Mouse (Mus musculus) midbrain, embryonic 14.5 days (tissue): Measurements from ENCODE around the gene Ccdc34. TPM values are rescaled to one million over a fixed set of nuclear protein-coding genes. Genes with fewer than 3 reads are reported as not detected.

ENCODE experiments used
- ATAC-seq: fragments of 200-750 bp; cut with Nextera tagmentation; 2 replicates; pipeline ENCODE4 v1.8.0; 2017; ENCODE audit warnings: moderate number of reproducible peaks, moderate library complexity; ENCODE audit not compliant: low FRiP score, low TSS enrichment
- DNase-seq: peaks from one replicate; pipeline ENCODE4 v3.0.0-alpha.2; 2015
- H3K27ac ChIP-seq: fragments of 300-500 bp; sonication (generic); replicated peaks from 2 replicates; pipeline ENCODE4 v1.5.1; 2014; ENCODE audit warnings: mild to moderate bottlenecking, low read depth, low read length, moderate library complexity
- H3K27me3 ChIP-seq: fragments of 300-500 bp; sonication (generic); 2 replicates; pipeline ENCODE4 v1.6.1; 2014; ENCODE audit warnings: low read length, control low read depth, mixed read lengths; ENCODE audit not compliant: control insufficient read depth, insufficient read depth
- H3K36me3 ChIP-seq: fragments of 300-500 bp; sonication (generic); 2 replicates; pipeline ENCODE4 v1.6.1; 2014; ENCODE audit warnings: low read length, control low read depth; ENCODE audit not compliant: control insufficient read depth, insufficient read depth
- H3K4me1 ChIP-seq: fragments of 300-500 bp; sonication (generic); 2 replicates; pipeline ENCODE4 v1.6.1; 2014; ENCODE audit warnings: mild to moderate bottlenecking, antibody characterized with exemption, low read length, control low read depth; ENCODE audit not compliant: control insufficient read depth, insufficient read depth
- H3K4me2 ChIP-seq: fragments of 300-500 bp; sonication (generic); 2 replicates; pipeline ENCODE4 v1.6.1; 2014; ENCODE audit warnings: mild to moderate bottlenecking, low read length, moderate library complexity
- H3K4me3 ChIP-seq: fragments of 300-500 bp; sonication (generic); replicated peaks from 2 replicates; pipeline ENCODE4 v1.5.1; 2014; ENCODE audit warnings: low read depth, low read length
- H3K9ac ChIP-seq: fragments of 300-500 bp; sonication (generic); replicated peaks from 2 replicates; pipeline ENCODE4 v1.6.1; 2014; ENCODE audit warnings: mild to moderate bottlenecking, low read length, moderate library complexity
- H3K9me3 ChIP-seq: fragments of 300-500 bp; sonication (generic); 2 replicates; pipeline ENCODE4 v1.6.1; 2016; ENCODE audit warnings: low read length, control low read depth, mixed read lengths; ENCODE audit not compliant: control insufficient read depth
- WGBS: fragments of 180-500 bp; shearing (Covaris S2); extraction: QIAGEN DNeasy Blood & Tissue Kit; methylation state at CpG from one replicate; pipeline ENCODE4 v1.1.7; 2014; 5-methylcytosine and 5-hydroxymethylcytosine counted together
- polyA plus RNA-seq: library from polyadenylated mRNA; unstranded; fragments of >200 nt; fragmentation: Nextera tagmentation; extraction: Ambion mirVana; gene quantifications from 2 replicates; pipeline ENCODE4 v1.2.1, GENCODE M21; 2014

Gene Ccdc34
- polyA plus RNA-seq, 1 experiment from 2014 or later, result 30.1 TPM

- 80% methylated on average over 4 of the region's 4 CpGs for WGBS
These were observed 19.0 kb downstream of the Ccdc34 start for GRCm38 (mm10) chr2:110036665-110037064.

DNA sequence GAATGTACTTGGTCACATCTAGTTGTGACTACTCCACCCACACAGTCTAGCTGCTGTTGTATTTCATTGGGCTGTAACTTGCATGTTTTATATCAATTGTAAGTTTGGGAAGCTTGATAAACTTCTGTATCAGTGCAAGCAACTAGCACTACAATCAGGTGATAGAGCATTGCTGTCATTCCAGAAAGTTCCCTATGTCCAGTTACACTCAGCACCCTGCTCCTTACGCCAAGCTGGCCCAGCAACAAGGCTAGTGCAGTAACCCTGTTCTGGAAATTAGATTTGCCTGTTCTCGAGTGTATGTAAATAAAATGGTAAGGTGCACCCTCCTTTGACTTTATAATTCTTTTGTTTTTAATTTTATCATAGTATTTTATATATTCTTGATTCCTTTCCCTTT, 19.6 kb downstream of the Ccdc34 start:
- Histone ChIP-seq H3K4me1 (no peaks in the 10 kb centered on the region), H3K27me3 (no peaks in the 10 kb centered on the region), H3K9me3 (no peaks in the 10 kb centered on the region), H3K4me3 (no peak overlapping the region), H3K9ac (no peak overlapping the region), H3K36me3 (peaks cover 12% of the 10 kb centered on the region), H3K4me2 (no peak overlapping the region), H3K27ac (no peak overlapping the region)
- no peak for DNase-seq
- no peak for ATAC-seq
- WGBS, result 93% methylated on average over 2 of the region's 2 CpGs

More at GRCm38 (mm10) chr2:110036665-110037064, 19.0 kb downstream of the Ccdc34 start:
- Histone ChIP-seq H3K9me3 (no peaks in the 10 kb centered on the region), H3K36me3 (peaks cover 10% of the 10 kb centered on the region), H3K9ac (no peak overlapping the region), H3K27me3 (no peaks in the 10 kb centered on the region), H3K4me1 (no peaks in the 10 kb centered on the region), H3K4me3 (no peak overlapping the region), H3K4me2 (no peak overlapping the region), H3K27ac (no peak overlapping the region)
- no peak for DNase-seq
- no peak for ATAC-seq

DNA sequence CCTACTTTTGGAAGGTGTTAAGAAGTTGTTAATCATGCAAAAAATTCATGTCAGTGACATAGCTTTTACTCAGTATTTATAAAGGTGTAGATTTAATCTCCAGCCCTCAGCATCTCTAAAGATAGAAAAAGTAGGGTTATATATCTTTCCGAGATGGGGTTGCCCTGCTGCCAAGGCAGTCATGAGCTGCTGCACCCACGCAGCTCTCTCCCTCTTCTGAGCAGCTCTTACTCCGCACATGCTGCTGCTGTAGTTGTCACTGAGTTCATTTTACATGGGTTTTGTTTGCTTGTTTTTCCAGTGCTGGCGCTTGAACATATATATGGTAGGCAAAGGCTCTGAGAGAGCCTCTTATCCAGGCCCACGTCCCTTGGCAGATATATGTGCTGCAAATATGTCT, 20.7 kb downstream of the Ccdc34 start:
- DNase-seq, result no peak
- no peak overlapping the region for H3K9ac ChIP-seq
- H3K4me2 ChIP-seq, result no peak overlapping the region
- no peak for ATAC-seq
- peaks cover 8% of the 10 kb centered on the region for H3K36me3 ChIP-seq
- no peak overlapping the region for H3K27ac ChIP-seq
- no peaks in the 10 kb centered on the region for H3K9me3 ChIP-seq
- 92% methylated on average over 5 of the region's 5 CpGs for WGBS
- no peaks in the 10 kb centered on the region for H3K4me1 ChIP-seq
- no peak overlapping the region for H3K4me3 ChIP-seq
- H3K27me3 ChIP-seq, result no peaks in the 10 kb centered on the region

DNA sequence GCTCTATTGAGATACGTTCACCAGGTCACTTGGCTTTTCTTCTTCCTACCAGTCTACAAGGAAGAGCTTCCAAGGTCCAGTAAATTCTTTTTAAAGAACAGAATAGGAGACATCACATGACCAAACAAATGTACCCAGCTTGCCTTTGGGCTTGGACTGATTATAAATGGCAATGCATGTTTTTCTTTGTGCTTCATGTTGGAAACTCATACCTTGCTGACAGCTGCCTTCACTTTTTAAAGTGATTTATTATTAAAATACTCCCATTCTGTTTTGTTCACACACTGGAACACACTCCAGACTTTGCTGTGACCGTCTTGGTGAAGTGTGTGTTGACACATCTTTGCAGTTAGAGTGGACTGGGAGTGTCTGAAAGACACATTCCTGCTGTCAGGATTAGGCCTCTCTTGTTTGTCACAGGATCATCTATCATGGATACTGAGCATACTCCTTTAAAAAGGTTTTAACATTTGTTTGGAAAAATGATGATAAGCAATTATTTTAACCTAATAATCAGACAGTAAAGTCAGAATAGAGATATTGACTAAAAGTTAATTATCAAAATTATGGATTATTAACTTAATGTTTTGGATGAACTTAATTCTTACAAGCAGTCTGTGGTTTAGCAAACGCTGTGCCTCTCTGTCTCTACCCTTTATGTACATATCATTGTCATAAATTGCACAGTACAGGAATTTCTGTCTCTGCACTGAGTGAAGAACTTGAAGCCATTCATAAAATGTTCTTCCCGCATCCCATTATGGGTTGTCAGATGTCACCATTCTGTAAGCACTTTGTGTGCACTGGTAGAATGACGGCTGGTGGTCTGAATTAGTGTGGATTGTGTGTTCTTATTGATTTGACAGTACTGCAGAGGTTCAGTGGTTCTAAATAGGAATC, 25.5 kb downstream of the Ccdc34 start:
- no peak for ATAC-seq
- no peak for DNase-seq
- no peaks in the 10 kb centered on the region for H3K9me3 ChIP-seq
- H3K27ac ChIP-seq, result no peak overlapping the region
- no peaks in the 10 kb centered on the region for H3K4me1 ChIP-seq
- WGBS, result 58% methylated on average over 5 of the region's 5 CpGs
- no peak overlapping the region for H3K9ac ChIP-seq
- no peaks in the 10 kb centered on the region for H3K27me3 ChIP-seq
- no peak overlapping the region for H3K4me2 ChIP-seq
- H3K4me3 ChIP-seq, result no peak overlapping the region
- H3K36me3 ChIP-seq, result 0 out of 2 replicates have a peak, but pooled peaks cover 3% of the 10 kb centered on the region

DNA sequence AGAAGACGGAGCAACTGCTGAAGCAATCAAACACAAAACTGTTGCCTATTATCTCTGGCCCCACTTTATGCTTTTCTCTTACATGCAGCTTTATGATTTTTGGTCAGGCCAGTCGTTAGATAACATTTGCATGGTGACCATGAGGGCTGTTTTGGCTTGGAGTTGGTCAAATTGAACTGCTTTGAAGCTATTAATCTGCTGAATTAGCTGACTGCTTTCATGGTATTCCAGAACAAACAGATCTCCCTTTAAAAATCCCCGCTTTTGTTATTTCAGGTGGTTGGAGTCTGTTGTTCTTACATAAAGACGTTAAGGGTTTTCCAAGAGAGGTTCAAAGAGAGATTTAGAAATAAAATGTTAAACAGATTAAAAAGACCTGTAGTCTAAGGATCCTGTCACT, 40.8 kb downstream of the Ccdc34 start:
- Histone ChIP-seq H3K9me3 (no peaks in the 10 kb centered on the region), H3K36me3 (no peaks in the 10 kb centered on the region), H3K4me2 (no peak overlapping the region), H3K27me3 (no peaks in the 10 kb centered on the region), H3K4me1 (no peaks in the 10 kb centered on the region), H3K9ac (no peak overlapping the region), H3K4me3 (no peak overlapping the region), H3K27ac (no peak overlapping the region)
- no peak for ATAC-seq
- WGBS, result 48% methylated on average over 4 of the region's 4 CpGs
- no peak for DNase-seq

DNA sequence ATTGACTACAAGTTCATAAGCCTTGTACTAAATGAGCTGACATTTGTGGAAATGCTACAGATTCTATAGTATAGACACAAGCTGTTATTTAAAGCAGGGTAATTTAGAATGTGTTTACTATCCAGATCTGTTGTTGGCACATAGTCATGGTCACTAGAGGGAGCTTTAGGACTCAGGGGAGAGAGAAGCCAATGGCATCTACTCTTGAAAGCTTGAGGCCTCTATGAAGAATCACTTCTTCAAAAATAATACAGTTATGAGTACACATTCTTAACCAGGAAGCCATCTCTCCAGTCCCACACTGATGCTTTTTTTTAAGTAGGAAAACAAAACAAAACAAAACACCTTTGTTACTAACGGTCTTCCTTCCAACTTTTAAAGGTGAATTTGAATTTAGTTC, 45.5 kb downstream of the Ccdc34 start:
- 93% methylated on average over 1 of the region's 1 CpGs for WGBS
- ATAC-seq, result no peak

DNA sequence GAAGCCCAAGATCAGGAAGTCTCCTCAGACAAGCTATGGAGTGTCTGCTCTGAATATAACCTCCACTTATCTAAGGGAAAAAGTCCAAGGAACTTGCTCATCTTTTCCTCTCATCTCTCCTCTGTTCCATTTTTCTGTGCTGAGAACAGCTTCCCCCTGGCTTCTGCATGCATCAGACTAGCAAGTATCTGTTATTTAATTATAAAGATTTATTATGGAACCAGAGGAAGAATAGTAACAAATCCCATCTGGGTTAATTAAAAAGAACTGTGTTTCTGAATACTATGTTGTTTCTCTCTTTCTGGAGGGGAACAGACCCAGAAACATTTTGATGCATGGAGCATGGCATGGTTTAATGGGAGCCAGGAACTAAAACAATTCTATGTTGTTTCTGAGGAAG, 51.3 kb downstream of the Ccdc34 start:
- Histone ChIP-seq H3K4me2 (no peak overlapping the region), H3K4me1 (no peaks in the 10 kb centered on the region), H3K9ac (no peak overlapping the region), H3K36me3 (no peaks in the 10 kb centered on the region), H3K27ac (no peak overlapping the region), H3K9me3 (no peaks in the 10 kb centered on the region), H3K4me3 (no peak overlapping the region), H3K27me3 (no peaks in the 10 kb centered on the region)
- DNase-seq (no peak), ATAC-seq (no peak)

More for the DNA sequence above, 45.5 kb downstream of the Ccdc34 start:
- Histone ChIP-seq H3K4me1 (no peaks in the 10 kb centered on the region), H3K27me3 (no peaks in the 10 kb centered on the region), H3K36me3 (no peaks in the 10 kb centered on the region), H3K4me2 (no peak overlapping the region), H3K27ac (no peak overlapping the region), H3K4me3 (no peak overlapping the region), H3K9ac (no peak overlapping the region), H3K9me3 (no peaks in the 10 kb centered on the region)
- DNase-seq, result no peak

- Histone ChIP-seq H3K9me3 (no peaks in the 10 kb centered on the region), H3K4me3 (no peak overlapping the region), H3K4me2 (no peak overlapping the region), H3K27me3 (no peaks in the 10 kb centered on the region), H3K9ac (no peak overlapping the region), H3K27ac (no peak overlapping the region), H3K4me1 (no peaks in the 10 kb centered on the region), H3K36me3 (no peaks in the 10 kb centered on the region)
- DNase-seq (no peak), ATAC-seq (no peak)
- 94% methylated on average over 6 of the region's 6 CpGs for WGBS
These were observed 55.4 kb downstream of the Ccdc34 start for GRCm38 (mm10) chr2:110073023-110073422.
